25 mouse cellular contexts compared by ENCODE assay signal in genomic region chr10:117530007-117530858, GRCm38 (mm10).
"Had no signal": no experiment of that assay in that cellular context is flagged by ENCODE, and none has a peak within 500 bp of the region (broad histone marks: within the 10 kb centered on the region; RNA-seq: fewer than 3 reads in every experiment).

No protein-coding gene starts in this region.

- H3K36me3 ChIP-seq: heart, embryonic 10.5 days; heart, embryonic 12.5 days; hindbrain, embryonic 10.5 days; hindbrain, embryonic 12.5 days; intestine, embryonic 15.5 days; limb, embryonic 13.5 days; limb, embryonic 15.5 days; liver, embryonic 12.5 days had no signal

- H3K4me3 ChIP-seq: gastrocnemius, adult 2 months; heart, embryonic 10.5 days; heart, embryonic 12.5 days; hindbrain, embryonic 10.5 days; hindbrain, embryonic 12.5 days; intestine, embryonic 15.5 days; layer of hippocampus, adult 2 months; left cerebral cortex, adult 2 months; limb, embryonic 13.5 days; limb, embryonic 15.5 days; liver, embryonic 12.5 days had no signal

- H3K9me3 ChIP-seq: heart, embryonic 10.5 days; heart, embryonic 12.5 days; hindbrain, embryonic 10.5 days; hindbrain, embryonic 12.5 days; intestine, embryonic 15.5 days; limb, embryonic 13.5 days; limb, embryonic 15.5 days; liver, embryonic 12.5 days had no signal

- H3K27me3 ChIP-seq: heart, embryonic 12.5 days; hindbrain, embryonic 12.5 days; intestine, embryonic 15.5 days; limb, embryonic 13.5 days; limb, embryonic 15.5 days; liver, embryonic 12.5 days had no signal

- H3K4me2 ChIP-seq: heart, embryonic 12.5 days; hindbrain, embryonic 12.5 days; hindbrain, embryonic 14.5 days; intestine, embryonic 15.5 days; limb, embryonic 13.5 days; limb, embryonic 15.5 days; liver, embryonic 12.5 days had no signal

- ATAC-seq: hindbrain, embryonic 16.5 days; intestine, embryonic 15.5 days; intestine, postnatal 0 days; liver, embryonic 12.5 days had no signal

- H3K9ac ChIP-seq: heart, embryonic 12.5 days; hindbrain, embryonic 12.5 days; hindbrain, embryonic 14.5 days; intestine, embryonic 15.5 days; limb, embryonic 13.5 days; limb, embryonic 15.5 days; liver, embryonic 12.5 days; liver, embryonic 14.5 days had no signal

- DNase-seq: gastrocnemius, adult 2 months; gastrocnemius, postnatal 10 days; gastrocnemius, postnatal 25 days; heart, adult 18-20 months; heart, postnatal 10 days; heart, postnatal 4 days; kidney, adult 18-20 months; kidney, adult 8-10 months; kidney, postnatal 14 days; kidney, postnatal 4 days had no signal

- H3K4me1 ChIP-seq: heart, embryonic 10.5 days; heart, embryonic 12.5 days; intestine, embryonic 15.5 days; liver, embryonic 12.5 days had no signal

- H3K27ac ChIP-seq: gastrocnemius, adult 2 months; heart, embryonic 10.5 days; hindbrain, embryonic 10.5 days; hindbrain, embryonic 12.5 days; hindbrain, embryonic 14.5 days; intestine, embryonic 15.5 days; kidney, postnatal 0 days; layer of hippocampus, adult 2 months; left cerebral cortex, adult 2 months; limb, embryonic 13.5 days; limb, embryonic 15.5 days; liver, embryonic 12.5 days; liver, embryonic 14.5 days had no signal
